Mouse (Mus musculus): ENCODE data around the gene Hdac4.

Gene Hdac4

DNA sequence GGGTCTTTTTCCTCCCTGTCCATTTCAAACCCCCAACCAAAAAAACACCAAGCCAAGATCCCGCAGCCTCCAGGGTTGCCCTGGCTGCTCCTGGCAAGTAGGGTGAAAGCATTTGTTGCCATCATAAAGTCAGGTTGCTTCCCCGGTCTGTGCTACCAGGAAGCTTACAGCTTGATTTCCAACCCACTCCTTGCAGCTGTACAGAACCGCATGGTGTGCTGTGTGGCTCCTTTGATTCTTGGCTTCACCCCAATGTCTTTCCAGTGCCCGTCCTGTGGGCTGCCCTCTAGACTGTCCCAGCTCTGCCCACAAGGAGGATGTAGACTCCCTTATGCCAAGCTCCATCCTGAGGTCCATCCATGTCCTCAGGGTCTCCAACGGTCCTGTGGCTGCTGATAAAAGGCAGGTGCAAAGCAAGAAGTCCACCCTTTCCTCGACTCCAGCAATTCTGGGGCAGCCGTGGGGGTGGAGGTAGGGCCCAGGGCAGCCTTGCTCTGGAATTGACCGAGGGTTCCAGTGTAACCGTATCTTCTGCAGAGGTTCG is 277.2 kb downstream of the Hdac4 start:
- no peak for DNase-seq (ENCODE audit: low spot score)

DNA sequence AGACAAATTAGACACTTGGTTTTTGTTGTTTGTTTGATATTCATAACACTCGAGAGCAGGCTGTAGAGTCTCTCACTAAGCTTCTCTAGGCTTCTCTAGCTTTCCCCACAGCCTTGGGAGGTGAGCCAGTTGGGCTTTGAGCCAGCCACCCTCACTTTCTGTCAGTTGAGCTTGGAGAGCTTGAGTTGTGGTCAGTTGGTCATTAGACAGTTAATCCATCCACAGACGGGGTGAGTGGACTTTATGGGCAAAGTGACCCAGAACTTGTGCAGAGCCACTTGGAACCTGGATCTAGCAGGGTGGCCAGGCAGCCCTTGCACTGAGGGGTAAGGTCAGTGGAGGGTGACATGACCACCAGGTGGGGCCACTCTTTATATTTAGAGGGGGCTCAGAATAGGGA is 277.9 kb downstream of the Hdac4 start:
- DNase-seq (ENCODE audit: low spot score): no peak

DNA sequence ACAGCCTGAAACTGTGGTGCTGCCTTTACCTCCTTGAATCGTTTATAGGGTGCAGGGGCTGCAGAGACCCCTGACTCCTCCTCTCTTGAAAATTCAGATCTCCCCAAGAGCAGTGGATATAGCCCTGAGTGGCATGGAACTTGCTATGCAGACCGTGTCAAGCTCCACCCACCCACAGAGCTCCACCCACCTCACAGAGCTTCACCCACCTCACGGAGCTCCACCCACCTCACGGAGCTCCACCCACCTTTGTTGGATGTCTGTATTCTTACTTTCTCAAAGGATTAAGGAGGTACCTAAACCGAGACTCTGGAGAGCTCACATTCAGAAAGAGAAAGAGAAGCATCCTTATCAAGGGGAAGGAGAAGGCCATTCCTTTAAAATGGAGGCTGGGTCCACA is 279.5 kb downstream of the Hdac4 start:
- no peak for DNase-seq (ENCODE audit: low spot score)

DNA sequence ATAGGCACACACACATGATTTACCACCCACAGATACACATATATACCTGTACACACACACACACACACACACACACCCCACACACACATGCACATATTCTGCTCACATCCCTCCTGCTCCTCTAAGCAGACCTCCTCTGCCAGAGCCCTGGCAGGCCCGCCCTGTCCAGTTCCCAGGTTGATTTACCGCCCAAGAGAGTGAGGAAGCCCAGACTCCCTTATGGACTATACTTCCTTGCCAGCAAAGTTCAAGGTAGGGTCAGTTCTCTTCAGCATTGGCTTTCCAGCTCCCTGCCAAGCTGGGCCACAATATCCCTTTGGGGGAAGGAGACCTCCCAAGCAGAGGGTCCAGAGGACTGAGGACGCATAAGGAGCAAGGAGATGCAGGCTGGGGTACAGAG is 280.9 kb downstream of the Hdac4 start:
- DNase-seq (ENCODE audit: low spot score): no peak

DNA sequence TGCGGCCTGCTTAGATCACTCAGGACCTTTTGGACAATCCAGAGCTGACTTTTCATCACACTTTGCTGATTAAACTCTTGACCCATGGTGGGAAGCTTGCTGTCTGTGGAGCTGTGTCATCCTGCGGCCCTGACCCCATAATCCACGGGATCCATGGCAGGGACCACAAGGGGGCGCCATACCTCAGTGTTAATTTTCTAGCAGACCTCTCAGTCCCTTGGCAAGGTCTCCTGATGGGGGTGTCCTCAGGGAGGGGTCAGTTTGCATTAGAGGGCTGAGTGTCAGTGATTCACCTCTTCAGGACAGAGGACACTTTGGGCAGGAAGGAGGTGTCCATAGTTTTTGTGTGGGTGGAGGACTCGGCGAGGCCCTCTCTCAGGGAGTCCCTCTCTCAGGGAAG is 281.6 kb downstream of the Hdac4 start:
- no peak for DNase-seq (ENCODE audit: low spot score)

DNA sequence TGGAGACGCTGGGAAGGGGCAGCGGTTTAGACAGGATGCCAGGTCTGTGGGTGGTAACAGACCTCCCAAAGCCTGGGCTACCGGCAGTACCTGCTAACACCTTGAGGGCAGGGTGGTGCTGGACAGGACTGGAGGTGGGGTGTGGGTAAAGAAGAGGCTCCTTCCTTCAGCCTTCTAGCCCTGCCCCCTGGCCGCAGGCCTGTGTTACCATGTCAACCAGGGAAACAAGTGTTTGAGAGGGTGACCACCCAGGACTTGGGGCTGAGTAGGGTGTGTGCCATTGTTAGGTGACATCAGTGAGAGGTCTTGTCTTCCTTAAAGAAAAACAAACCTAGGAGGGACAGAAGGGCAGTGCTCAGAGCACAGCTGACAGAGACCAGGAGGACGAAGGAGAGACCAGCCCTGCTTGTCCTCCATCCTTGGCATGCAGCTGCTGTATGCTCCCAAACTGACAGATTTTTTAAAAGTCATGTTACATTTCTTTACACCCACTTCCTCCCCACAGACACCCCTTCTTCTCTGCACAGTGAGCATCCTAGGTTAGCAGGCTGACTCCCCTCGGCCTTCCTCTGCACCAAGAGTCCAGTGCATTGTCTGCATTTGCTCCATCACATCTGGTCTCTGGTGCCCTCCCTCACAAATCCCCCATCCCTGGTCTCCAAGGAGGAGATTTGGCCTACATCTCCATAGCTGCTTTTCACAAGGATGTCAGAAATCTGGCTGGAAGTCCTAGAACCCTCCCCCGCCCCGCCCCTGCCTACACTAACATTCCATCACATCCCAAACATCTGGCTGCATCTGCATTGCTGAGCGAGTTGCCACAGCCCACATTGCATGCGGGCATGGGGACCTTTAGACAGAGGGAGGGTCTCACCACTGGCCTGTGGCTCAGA is 283.0 kb downstream of the Hdac4 start:
- DNase-seq (ENCODE audit: low spot score): no peak

DNA sequence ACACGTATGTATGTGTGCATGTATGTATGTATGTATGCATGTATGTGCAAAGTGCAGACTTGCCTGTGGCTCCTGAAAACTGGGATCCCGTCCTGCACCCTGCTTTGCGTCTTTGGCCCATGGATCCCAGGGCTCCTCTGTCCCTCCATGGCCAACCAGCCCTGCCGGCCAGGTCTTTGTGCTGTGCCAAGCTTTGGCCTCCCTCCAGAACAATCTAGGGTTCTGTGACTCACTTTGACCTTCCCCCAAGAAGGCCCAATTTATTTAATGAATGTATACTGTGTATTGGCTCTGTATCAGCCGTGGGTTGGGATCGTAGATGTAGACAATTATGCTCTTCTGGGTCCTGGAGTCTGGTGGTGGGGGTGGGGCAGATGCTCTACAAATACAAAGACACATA is 290.2 kb downstream of the Hdac4 start:
- DNase-seq (ENCODE audit: low spot score): no peak

DNA sequence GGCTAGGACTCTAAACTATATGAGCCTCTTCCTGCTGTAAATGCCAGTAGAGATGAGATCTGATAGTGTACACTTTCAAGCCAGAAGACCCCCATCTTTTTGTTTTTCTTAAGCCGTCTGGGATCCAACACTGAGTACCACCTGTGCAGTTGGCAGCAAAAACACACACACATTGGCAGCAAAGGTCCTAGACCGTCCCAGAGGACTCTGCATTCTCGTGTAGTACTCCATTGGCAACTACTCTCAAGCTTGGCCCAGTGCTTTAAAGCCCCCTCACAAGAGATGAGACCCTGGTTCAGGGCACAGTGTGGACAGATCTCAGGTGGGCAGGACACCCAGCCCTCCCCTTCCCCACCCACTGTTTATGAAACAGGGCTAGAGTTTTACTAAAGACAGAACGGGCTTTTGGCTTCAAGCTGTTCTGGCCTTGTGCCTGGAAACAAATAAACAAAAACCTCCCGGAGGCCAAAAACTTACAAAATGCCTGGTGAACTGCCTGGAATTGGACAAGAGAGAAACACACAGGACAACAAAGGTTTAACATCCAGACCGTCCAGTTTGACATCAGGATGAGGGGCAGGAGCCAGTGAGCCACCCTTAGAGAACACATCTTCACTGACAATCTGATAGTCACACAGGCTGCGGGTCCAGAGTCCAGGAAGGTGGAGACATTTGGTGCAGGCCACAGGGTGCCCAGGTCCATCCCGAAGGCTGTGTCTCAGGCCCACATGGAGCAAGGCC is 292.1 kb downstream of the Hdac4 start:
- DNase-seq (ENCODE audit: low spot score): no peak

DNA sequence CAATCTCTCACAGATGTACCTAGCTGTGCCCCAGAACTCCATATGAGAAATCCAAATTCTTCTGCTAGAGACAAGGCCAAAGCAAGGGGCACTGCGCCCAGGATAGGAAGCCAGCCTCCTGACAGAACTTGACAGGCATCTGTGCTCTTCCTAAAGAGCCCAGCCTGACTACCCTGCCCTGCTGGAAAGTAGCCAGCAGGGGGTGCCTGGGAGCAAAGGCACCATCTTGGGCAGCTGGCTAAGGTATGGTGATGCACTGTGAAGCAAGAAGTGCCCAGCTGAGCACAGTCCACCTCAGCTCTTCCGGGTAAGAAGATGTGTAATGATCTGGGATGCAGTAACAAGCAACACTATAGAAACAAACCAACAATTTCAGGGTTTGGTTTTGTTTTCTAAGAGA is 298.4 kb downstream of the Hdac4 start:
- no peak for DNase-seq (ENCODE audit: low spot score)

DNA sequence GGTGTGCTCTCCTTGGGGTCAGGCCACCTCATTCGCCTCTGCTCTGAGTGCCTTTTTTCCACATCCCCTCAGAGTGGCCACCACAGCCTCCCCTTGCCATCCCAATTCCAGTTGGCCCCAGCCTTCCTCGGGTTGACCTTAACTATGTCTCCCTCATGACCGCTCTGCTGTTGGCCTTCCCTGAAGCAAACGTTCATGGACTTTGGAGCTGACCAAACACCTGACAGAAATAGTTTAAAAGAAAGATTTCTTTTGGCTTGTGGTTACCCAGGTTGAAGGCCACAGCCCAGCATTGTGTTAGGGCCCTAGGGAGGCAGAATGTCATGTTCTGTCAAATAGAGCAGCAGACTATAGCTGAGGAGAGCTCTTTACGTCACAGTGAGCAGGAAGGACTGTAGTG is 301.2 kb downstream of the Hdac4 start:
- no peak for DNase-seq (ENCODE audit: low spot score)

DNA sequence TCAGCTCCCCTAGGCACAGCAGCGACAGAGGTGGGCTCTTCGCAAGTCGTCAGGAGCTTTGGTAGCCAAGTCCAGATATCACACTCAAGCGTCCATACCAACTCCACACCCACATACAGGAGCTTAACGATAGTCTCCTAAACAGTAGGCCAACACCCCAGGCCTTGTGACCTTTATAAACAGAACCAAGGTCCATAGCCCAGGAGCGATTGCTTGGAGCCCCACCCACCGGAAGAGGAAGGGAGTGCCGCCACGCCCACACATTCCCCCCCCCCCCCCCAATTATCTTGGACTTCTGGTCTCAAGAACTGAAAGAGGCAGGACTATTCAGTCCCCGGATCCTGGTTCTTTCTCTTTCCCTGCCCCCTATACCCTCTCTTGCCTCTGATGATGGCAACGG is 301.9 kb downstream of the Hdac4 start:
- no peak for DNase-seq (ENCODE audit: low spot score)

DNA sequence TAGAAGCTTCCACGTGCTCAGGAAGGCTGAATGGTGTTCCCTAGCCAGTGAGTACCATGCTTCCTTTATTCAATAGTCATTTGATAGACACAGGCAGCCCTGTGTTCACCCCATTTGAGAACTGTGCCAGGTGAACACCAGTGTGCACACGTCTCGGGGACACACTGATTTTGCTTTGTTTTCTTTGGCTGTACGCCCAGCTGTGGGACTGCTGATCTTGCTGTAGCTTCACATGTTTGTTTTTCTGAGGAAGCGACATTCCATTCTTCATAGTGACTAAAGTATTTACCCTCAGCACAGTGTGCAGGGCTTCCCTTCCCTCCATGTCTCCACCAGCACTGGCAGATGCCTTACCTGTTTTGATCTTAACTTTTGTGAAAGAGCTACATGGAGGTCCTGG is 312.4 kb downstream of the Hdac4 start:
- no peak for DNase-seq (ENCODE audit: low spot score)

DNA sequence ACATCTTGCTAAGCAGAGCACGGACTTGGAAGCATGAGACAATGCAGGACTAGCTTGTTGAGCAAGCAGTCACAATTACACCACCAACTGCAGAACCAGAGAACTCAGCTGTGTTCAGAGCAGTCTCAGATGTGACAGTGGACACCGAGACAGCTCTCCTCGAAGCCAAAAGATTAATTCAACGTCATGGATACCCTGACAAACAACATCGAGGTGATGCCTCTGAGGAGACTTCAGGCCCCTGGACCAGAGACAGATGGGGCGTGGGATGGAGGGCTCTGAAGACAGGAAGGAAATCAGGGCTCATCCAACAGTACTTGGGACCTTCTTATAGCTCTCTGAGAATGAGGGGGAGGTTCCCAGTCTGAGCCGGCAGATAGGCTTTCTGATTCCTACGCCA is 314.6 kb downstream of the Hdac4 start:
- no peak for DNase-seq (ENCODE audit: low spot score)

DNA sequence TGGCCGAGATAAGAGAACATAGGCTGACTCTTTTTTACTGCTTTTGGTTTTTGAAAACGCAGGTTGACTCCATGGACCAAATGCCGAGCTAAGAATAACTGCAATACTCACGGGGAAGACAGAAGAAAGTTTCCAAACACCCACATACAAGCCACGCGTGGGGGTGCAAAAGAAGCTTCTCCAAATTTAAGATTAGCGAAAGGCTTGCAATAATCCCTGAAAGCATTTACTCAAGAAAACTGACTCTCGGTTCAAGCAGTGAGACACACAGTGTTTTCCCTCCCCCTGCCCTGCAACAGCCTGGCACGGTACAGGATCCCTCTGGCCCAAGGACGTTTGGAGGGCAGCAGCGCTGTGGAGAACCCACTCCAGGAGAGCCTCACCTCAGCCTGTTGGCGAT is 315.3 kb downstream of the Hdac4 start:
- DNase-seq (ENCODE audit: low spot score): no peak
